Mouse (Mus musculus) ES-Bruce4 (cell line): ENCODE results near the gene Usp3.

Experiments used
- CTCF ChIP-seq: IDR thresholded peaks from one replicate; pipeline ENCODE4 v1.8.1; 2011; ENCODE audit warnings: low read depth, low read length
- POLR2A ChIP-seq: IDR thresholded peaks from one replicate; pipeline ENCODE4 v1.8.1; 2011; ENCODE audit warnings: low read length; ENCODE audit not compliant: insufficient read depth

DNA sequence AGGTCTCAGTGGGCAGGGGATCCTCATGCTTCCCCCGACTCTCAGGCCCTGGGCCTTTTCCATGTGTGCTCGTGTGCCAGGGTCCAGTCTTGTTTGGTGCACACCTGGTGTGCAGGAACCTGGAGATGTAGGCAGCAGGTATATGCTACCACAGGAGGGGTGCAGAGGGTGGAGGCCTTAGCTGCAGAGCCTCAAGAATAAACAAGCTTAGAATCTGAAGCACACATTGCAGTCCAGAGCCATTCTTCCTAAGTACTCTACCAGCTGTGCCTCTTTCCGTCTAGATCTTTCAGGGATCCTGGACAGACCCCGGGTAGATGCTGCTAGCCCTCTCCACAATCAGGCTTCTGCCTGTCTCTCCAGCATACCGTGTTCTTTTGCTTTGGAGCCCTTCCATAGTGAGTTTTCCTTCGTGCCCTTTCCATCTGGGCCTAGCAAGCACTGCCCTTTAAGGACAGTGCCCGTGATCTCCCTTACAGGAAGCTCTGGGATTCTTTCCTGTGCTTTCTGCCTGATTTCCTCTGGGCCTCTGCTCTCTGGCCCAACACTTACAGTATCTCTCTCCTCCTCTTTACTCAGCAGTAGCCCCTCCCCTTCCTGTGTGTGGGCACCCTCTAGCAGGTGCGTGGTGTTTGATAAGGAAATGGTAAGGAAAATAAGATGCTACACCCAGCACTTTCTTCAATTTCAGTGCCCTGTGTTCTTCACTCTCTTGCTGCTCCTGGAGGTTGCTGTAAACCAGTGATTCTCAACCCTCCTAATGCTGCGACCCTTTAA lies 87.6 kb downstream of the Usp3 start:
- TF ChIP-seq CTCF: no peak
- TF ChIP-seq POLR2A: no peak
